Mouse (Mus musculus): ENCODE measurements around the gene Plcb2.

The Plcb2 gene

DNA sequence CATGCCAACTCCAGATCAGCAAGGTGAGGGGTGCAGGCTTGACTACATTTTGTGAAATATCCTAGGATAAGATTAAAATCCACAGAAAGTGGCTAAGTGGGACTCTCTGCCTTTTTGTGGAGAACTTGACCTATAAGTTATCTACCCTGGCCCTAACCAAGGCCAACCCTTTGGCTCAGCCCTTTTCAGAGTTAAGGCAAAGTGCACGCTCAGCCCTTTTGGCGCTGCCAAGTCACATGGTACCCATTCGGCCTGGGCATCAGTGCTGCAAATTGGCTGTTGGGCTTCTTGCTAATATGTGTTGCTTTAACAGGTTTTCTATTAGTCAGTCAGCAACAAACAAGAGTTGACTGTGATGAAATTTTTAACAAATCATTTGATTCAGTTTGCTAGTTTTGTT, 40.4 kb downstream of the Plcb2 start:
- DNase-seq (ENCODE audit: low spot score in 2 of 2) = no peak

DNA sequence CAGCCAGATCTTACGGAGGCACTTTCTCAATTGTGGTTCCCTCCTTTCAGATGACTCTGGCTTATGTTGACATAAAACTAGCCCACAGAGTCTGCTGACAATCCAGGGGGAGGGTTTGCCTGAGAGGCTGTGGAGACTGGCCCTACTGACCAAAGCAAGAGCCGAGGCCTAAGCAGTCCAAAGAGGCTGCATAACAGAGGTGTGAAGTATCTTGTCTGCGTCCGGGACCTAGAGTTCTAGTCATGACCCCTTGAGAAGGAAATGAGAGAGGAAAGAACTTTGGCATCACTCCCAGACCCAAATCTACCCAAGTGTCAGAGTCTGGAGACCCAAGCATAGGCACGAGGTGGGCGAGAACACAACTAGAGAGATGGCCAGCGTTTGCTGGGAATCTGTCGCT, 41.5 kb downstream of the Plcb2 start:
- no peak for DNase-seq (ENCODE audit: low spot score in 2 of 2)

DNA sequence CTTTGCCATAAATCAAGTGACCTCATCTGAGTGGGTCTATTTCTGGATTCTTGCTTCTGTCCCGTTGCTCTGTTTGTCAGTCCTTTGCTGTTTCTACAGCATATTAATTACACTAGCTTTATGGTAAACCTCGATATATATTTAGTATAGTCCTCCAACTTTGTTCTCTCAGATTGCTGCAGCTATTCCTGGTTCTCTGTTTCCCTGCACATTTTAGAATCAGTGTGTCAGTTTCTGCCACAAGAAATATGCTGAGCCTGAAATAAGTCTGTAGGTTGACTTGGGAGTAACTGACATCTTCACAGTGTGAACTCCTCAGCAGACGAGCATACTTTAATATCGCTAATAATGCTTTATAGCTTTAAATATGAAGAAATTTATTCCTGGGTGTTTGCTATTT, 43.1 kb downstream of the Plcb2 start:
- DNase-seq (ENCODE audit: low spot score in 2 of 2) = no peak

DNA sequence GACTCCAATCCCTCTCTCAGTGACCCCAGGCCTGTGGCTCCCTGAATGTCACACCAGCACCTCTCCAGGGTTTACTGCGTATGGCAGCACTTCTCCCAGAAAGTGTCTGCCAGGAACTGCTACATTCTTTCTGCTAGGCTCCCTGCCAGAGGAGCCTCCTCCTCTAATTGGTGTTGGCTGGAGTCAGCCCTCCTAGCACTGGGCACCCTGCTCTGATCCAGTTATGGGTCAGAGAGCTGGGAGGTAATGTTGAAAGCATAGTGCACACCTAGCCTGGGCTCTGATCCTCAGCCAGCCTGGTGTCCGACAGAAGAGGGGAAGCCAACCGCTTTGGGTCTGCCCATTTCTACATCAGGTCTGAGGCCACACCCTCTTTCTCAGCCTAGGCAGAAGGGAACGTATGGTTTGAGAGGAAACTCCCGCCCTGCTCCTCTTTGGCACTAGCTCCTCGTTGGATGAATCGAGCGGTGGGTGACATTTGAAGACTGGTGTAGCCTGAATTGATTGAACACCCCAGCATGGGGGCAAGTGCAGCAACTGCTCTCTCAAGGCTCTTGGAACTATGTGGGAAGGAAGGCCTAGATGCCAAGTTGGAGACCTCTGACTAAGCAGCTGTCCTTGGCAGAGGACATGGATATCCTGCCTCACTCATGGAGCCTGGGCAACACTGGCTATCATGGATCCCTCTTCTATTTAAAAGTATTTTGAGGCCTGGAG, 45.5 kb downstream of the Plcb2 start:
- no peak for DNase-seq (ENCODE audit: low spot score in 2 of 2)

DNA sequence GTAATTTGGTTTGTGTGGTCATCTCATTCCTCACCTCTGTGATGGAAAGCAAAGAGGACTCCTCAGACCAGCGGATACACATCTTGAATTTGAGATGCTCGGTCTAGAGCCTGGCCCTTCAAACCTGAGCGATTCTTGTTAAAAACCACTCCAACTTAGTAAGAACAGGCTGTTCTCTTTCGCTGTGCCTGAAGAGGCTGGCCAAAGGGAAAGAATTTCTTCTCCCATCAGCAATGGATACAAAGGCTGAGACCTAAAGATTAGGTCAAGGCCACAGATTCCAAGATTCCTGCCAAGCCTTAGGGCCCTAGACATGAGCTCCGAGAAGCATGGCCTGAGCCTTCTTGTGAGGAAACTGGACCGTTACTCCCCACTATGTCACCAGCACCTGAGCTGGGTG, 47.3 kb downstream of the Plcb2 start:
- DNase-seq (ENCODE audit: low spot score in 2 of 2) = no peak

DNA sequence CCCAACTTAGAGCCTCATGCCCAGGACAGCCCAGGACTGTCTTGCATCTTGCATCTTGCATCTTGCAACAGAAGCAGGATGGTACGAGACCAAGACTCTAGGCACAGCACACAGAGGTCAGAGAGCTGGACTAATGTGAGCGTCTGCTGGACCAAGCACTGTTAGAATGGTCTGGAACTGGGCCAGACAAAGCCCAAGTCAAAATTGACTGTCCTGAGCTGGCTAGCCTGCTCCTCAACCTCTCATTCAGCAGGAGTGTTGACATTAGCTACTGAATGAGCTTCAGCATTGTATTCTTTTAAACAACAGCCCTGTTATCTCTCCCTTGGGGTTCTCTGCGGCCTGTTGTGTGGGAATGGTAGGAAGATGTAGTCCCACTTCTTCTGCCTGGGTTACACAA, 48.7 kb downstream of the Plcb2 start:
- DNase-seq (ENCODE audit: low spot score in 2 of 2) = no peak

DNA sequence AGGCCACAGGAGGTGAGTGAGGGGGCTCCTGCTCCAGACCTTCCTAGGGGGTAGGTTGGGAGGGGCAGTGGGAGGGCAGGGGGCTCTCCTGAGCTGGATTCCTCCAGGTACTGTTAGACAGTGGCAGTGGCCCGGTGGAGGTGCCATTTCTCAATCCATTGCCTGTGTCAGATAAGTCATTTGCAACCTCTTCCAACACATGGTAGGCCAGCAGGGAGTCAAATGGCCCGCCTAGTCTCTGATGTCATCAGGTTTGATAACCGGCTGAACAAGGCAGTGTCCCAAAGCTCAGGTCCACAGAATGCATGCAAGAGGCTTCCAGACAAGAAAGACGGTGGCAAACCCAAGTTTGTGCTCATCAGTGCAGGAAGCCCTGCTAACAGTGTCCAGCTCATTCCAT, 50.4 kb downstream of the Plcb2 start:
- no peak for DNase-seq (ENCODE audit: low spot score in 2 of 2)

DNA sequence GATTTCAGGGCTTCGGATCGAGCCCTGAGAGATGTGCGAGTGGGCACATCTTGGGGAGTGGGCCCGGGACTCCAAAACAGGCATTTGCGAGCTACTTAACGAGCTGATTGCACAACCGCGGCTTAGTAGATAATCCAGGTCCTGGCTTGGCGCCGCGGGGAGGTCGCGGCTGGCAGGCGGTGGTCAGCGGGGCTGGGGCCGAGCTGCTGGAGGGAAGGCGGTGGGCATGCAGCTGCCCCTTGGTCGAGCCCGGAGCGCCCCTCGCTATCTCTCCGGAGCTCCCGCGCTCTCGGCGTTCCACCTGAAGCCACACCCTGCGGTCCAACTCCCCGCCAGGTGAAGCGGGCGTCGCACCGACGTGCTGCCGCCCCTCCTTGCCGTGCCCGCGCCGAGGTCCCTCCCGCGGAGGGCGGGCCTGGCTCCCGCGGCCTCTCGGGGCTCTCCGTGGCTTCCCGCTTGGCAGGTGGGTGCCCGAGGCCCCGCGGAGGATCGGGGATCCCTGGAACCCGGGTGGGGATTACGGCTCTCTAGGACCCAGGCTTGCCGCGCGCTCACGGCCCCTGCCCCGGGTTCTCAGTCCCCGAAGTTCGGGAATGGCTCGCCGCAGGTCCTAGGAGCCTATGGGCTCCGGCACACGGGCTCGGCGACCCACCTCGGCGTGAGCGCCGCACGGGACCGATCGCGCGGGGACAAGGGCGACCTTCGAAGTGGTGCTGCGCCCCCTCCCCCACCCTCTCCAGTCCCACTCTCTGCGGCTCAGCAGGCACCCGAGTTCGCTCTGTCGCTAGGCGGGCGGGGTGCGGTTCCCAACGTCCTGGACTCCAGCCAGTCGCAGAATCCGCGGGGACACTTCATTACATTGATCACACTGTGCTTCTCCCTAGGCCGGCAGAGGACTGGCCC, 51.1 kb downstream of the Plcb2 start:
- no peak for DNase-seq (ENCODE audit: low spot score in 2 of 2)

DNA sequence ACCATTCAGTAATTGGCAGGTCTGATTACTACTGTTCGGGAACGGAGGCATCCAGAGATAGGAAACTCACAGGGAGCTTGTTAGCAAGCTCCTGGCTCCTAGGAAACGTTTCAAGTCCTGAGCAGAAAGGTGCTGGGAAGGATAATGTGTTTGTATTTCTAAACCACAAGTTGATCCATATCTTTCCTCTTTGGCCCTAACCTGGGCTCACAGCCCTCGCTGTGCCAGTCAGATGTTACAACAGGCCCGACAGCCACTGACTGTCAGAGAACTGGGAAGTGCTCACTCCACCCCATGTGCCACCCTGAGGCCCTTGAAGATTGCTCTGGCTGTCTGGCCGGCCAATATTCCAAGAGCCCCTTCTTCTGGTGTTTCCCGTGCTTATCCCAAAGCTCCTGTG, 53.7 kb downstream of the Plcb2 start:
- no peak for DNase-seq (ENCODE audit: low spot score in 2 of 2)

DNA sequence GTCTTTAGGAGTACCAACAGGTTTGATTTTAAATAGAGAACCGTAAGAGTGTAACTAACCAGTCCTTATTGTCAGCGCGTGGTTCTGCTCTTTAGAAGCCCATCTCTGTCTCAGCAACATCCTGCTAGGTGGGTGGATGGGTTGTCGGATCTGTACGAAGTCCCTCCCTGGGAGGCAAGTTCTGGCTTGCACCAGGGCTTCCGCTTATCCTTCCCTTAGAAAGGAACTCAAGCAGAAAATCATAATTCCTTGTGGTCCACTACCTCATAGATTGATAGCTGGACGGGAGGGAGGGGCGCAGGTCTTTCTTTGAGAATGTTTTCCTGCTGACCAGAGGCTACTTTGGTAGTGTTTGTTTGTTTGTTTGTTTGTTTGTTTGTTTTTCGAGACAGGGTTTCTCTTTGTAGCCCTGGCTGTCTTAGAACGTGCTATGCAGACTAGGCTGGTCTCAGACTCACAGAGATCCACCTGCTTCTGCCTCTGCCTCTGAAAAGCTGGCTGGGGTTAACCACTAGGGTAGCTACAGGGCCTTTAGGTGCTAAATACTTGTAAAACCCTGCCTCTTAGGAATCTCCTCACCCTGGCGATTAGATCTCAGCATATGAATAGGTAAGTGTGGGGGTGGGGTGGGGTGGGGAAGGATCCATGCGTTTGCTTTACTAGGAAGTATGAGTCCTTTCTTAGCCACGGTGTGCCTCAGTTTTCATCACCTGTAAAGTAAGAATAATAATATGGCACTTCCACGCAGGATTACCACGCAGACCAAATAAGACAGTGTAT, 54.4 kb downstream of the Plcb2 start:
- DNase-seq (ENCODE audit: low spot score in 2 of 2) = no peak

DNA sequence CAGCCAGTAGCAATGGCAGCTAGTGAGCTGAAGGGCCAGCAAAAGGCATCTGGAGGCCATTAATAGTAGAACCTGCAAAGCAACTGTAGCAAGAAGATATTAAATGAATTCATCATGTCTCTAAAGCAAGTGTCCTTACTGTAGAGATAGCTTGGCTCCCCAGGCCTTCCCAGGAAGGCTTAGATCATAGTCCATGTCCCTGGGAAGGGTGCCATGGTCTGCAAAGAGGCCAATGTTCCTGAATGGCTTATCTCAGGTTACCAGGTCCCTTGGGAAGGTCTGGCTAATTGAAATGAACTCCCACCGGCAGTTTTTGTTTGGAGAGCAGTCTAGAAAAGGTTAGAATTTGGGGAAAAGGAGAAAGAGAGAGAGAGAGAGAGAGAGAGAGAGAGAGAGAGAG, 56.5 kb downstream of the Plcb2 start:
- DNase-seq (ENCODE audit: low spot score in 2 of 2) = no peak

DNA sequence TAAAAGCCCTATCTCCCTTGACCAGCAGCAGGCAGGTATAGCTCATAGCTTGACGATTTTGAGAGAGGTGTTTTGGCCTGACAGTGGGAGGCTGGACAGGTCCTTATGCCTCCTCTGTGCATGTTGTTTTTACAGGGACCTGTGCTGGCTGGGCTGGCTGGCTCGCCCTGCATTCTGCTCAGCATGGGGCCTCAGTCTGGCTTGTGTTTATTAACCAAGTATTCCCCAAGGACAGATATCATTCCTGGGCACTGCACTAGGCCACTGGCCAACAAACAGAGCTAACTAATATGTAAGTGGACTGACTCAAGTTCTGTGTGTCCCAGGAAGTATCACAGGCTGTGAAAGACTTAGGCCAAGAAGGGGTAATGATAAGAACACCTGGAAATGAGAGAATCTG, 58.5 kb downstream of the Plcb2 start:
- no peak for DNase-seq (ENCODE audit: low spot score in 2 of 2)

DNA sequence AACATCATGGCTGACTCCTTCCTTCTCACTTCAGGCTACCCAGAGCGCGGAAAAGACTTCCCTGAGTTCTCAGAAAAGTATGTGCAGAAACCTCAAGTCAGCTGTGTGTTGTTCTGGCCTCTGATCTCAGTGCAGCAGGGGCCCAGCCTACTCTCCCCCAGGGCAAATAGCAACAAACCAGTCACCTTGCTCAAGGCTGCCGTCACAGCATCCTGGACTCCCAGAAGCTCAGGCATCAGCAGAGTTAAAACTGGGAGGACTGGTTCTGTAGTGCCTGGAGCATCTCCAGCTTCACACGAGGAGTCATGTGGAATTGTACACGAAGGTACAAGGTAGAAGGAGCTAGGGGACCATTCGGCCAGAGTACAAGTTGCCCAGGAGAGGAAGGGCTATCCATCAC, 59.0 kb downstream of the Plcb2 start:
- DNase-seq (ENCODE audit: low spot score in 2 of 2) = no peak

DNA sequence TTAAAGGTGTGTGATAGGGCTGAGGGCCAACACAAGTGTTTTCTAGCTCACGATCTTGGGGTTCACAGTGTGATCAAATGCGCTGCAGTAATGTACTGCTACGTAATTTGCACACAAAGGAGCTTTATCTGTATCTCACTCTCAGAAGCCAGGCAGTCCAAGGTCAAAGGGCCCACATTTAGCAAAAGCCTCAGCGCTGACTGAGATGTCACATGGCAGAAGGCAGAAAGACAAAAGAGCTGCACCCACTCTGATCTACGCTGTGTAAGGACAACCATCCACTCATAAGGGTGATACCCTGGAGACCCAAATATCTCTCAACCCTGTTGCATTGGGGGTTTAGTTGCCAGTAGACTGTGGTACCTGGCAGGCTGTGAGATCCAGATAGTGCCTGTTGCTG, 61.1 kb downstream of the Plcb2 start:
- DNase-seq (ENCODE audit: low spot score in 2 of 2) = no peak

DNA sequence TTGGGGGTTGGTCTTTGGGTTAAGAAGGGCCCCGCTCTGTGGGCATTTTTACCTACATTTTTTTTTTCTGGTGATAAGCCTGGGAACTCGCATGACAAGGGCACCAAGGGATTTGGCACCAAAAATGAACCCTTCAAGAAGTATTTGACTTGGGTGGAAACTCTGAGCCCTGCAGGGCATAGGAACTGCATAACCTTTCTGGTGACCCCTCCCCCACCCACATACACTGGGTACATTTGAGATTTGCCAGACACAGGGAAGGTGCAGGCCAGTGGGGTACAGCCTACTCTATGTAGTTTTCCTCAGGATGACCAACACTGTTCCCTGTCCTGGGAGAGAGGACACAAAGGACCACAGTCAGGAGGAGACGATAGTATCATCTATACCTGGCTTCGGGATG, 62.6 kb downstream of the Plcb2 start:
- DNase-seq (ENCODE audit: low spot score in 2 of 2) = no peak

DNA sequence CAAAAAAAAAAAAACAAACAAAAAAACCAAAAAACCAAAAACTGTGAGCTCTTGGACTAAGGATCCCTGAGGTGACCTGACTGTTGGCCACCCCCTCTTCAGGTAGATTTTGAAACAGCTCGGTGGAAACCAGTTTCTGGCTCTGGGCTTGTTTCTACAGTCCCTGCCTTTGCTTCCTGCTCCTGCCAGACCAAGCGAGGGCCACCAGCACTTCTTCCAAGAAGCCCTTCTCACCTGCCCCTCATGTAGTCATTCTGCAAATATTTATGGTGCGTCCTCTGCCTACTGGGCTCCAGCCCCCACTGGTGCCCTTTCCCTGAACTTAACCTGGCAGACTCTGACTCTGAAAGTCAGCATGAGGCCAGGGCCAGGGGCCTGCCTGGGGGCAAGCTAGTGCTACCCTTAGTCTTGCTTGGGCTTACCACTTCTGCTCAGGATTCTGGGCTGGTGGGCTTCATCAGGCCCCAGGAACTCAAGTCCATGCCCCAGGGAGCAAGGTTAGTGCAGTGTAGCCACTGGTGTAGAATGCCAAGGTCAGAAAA, 63.2 kb downstream of the Plcb2 start:
- no peak for DNase-seq (ENCODE audit: low spot score in 2 of 2)

DNA sequence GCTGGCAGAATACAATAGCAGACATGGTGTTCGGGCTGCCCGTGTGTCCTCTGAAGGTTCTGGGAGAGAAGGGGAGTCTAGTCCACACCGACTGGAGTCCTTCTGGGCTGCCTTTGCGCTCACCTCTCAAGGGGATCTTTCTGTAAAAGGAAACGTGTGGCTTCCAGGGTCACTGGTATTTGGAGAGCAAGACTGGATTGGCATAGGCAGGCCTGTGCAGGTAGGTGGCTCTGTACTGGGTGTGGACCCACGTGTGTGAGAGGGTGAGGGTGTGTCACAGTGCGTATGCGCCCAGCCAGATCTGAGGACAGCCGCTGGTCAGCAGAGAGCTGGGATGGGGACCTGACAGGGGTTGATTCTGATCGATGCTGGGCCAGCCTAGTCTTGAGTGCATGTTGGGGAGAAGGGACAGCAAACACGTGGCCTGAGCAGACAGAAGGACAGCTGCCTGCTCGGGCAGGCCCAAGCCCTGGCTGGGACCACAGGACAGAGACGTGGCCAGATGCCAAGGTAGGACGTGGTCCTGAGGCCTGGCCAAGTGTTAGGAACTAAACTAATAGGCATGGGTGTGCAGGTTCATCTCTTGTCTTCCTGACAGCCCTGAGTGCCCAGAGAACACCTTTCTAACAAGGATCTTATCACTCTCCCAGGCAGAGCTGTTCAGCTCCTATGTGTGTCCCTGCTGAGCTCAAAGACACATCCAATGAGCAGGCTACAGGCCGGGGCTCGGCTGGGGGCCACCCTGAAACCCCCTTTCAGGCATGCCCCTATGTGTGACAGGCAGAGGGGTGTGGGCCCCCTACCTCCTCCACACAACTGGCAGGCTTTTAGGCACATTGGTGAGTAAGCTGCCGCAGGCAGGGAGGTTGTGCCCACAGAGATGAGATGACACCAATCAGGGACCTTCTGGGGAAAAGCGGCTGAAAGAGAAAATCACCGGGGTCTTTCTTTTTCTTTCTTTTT, 64.2 kb downstream of the Plcb2 start:
- DNase-seq (ENCODE audit: low spot score in 2 of 2) = no peak

DNA sequence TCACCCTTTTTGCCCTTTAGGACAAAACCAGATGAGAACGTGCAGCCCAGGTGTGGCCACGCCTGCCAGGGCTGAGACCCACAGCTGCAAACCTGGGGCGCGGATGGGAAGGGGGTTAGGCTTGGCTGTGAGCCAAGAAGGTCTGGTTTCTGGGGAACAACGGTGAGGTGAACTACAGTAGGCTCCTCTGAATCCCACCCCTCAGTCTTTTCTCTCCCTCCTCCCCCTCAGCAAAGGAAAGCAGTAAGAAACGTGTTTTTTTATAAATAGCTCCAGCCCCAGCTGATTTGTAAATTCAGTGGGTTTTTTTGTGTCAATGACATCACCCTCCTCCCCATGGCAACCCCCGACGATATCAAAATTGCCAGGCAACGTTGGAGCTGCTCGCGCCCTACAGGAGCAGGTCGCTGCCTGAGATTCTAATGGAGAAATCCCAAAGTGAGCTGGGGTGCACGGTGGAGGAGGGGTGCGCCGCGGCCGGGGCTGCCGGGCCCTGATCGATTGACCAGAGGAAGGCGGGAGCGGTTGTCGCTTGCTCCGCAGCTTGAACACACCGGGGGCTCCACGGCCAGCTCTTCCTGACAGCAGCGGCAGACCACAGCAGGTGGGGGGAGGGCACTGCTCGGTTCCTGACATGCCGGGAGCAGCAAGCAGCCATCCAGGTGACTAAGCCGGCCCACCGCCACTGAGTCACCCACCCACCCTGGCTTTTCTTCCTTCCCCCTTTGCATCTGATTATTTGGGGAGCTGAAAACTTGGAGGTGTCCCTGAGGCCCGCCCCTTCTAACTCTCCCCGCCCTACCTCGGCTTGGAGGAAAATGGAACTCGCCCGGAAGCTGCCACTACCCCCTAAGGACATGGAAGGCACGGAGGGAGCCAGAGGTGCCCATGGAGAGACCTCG, 65.1 kb downstream of the Plcb2 start, which contains the start of gene Pak6:
Gene Pak6 (plus strand): TSS at position 402 of the 902 bp plus-strand sequence.
- peak; percentile 74 for DNase-seq (ENCODE audit: low spot score in 2 of 2)

DNA sequence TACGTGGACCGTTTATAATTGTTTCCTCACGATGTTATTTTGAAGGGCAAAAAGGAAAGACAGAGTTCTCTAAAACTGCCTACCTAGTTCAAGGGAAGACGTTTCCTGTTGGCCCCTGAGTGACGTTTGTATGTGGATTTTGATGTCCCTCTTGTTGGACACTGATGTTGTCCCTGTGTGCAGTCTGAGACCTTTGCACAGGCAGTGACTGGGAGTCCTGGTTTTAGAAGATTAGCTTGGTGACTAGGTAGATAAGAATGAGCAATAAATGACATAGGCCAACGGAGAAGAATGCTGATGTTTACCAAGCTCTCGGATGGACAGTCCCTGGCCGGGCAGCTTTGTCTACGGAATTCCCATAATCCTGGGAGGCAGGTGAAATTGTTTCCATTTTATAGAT, 66.3 kb downstream of the Plcb2 start:
- no peak for DNase-seq (ENCODE audit: low spot score in 2 of 2)

DNA sequence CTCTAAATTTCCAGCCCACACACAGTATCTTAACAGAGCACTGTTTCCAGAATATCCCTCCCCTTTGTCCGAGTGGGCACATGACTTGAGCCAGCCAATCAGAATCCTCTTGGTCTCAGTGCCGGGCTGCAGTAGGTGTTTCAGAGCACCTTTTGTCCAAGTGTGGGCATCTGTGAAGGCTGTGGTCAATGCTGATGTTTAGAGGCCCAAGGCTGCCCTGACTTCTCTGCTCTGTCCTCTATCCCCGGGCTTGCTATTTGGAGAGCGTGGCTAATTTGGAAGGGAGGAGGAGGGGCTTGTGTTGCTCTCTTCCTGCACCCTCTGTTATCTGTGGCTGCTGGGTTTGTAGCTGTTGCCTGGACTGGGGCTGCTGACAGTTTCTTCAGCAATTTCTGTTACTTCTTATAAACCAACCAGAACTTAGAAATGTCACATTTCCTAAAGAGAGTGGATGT, 68.2 kb downstream of the Plcb2 start:
- DNase-seq (ENCODE audit: low spot score in 2 of 2) = no peak
